Comparison of ENCODE assay signal across 9 mouse cellular contexts in the genomic region with DNA sequence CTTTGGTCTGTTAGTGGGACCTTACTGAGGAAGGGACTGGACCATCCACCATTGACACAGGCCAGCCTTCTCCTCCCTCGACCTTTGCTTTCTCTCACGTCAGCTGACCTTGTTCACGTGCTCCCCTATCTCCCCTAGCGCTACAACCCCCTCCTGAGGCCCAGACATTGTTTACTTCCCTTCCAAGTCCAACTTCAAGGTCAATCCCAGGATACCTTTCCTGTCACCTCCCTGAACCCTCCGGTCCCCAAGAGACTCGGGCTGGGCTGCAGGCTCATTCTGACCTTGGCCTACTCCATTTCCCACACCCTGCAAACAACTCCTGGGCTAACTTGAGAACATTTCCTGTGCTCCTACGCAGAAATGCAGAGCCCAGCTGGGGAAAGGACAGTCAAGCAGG.
DNase-seq lines count a peak whose midpoint lies in the region; ATAC-seq and TF ChIP-seq lines count a peak whose summit lies in the region.
"Had no signal": no experiment of that assay in that cellular context is flagged by ENCODE, and none has a peak within 500 bp of the region (broad histone marks: within the 10 kb centered on the region; RNA-seq: fewer than 3 reads in every experiment).

No protein-coding gene starts in this region.

- WGBS in hindbrain, embryonic 10.5 days, result 75% methylated on average over 7 of the region's 7 CpGs
- 71% methylated on average over 7 of the region's 7 CpGs for WGBS in hindbrain, embryonic 14.5 days
- 27% methylated on average over 7 of the region's 7 CpGs for WGBS in heart, adult 2 months

- H3K27ac ChIP-seq in hindbrain, embryonic 10.5 days, result no peak overlapping the region
- H3K27ac ChIP-seq in hindbrain, embryonic 14.5 days, result no peak overlapping the region
- H3K27ac ChIP-seq in heart, adult 2 months, result peak overlapping the region; percentile 88

- no peaks in the 10 kb centered on the region for H3K36me3 ChIP-seq in hindbrain, embryonic 10.5 days
- no peaks in the 10 kb centered on the region for H3K36me3 ChIP-seq in hindbrain, embryonic 14.5 days (replicated peaks; ENCODE audit: control insufficient read depth, insufficient read depth)
- peaks cover 6% of the 10 kb centered on the region for H3K36me3 ChIP-seq in heart, adult 2 months (ENCODE audit: control insufficient read depth, insufficient read depth, low read length)

- ATAC-seq in hindbrain, embryonic 14.5 days (ENCODE audit: low FRiP score), result no peak
- ATAC-seq in erythroid progenitor cell, adult 5-6 weeks (replicated peaks; ENCODE audit: low FRiP score, poor library complexity, severe bottlenecking), result no peak

- no peak overlapping the region for H3K4me3 ChIP-seq in hindbrain, embryonic 10.5 days
- no peak overlapping the region for H3K4me3 ChIP-seq in hindbrain, embryonic 14.5 days (replicated peaks; ENCODE audit: low read length)
- H3K4me3 ChIP-seq in heart, adult 2 months, result no peak overlapping the region

- peak; percentile 18 for DNase-seq in hindbrain, embryonic 10.5 days (ENCODE audit: low spot score)
- DNase-seq in hindbrain, embryonic 14.5 days (ENCODE audit: low spot score), result no peak
- peak; percentile 69 to 80 for DNase-seq in heart, adult 2 months
- peak; percentile 70 to 86 for DNase-seq in kidney, postnatal 25 days
- DNase-seq in skeletal muscle tissue, adult 2 months (ENCODE audit: low read depth, low spot score), result peak; percentile 38
- no peak for DNase-seq in right cerebral cortex, postnatal 14 days
- no peak for DNase-seq in layer of hippocampus, adult 8-10 months (ENCODE audit: low spot score in 2 of 2)
- DNase-seq: left cerebral cortex, postnatal 4 days had no signal

- intact Hi-C loops in heart, adult 2 months (cut with DNase I), result loop anchor here (1.0 to 5.0 kb wide), 4 partner anchors 55 to 195 kb away; no protein-coding TSS in a partner anchor

- no peaks in the 10 kb centered on the region for H3K79me2 ChIP-seq in heart, adult 2 months (replicated peaks; ENCODE audit: control insufficient read depth, insufficient read depth, low read length)

- no peak overlapping the region for H3K4me2 ChIP-seq in hindbrain, embryonic 14.5 days (replicated peaks)

- no peak overlapping the region for H3K9ac ChIP-seq in hindbrain, embryonic 14.5 days
- no peak overlapping the region for H3K9ac ChIP-seq in heart, adult 2 months (ENCODE audit: low read depth, low read length)

- no peak for TF ChIP-seq CTCF in heart, adult 2 months (IDR thresholded peaks at IDR 0.05)

- H3K27me3 ChIP-seq in hindbrain, embryonic 10.5 days (ENCODE audit: insufficient read depth, poor library complexity, severe bottlenecking), result no peaks in the 10 kb centered on the region
- H3K27me3 ChIP-seq in hindbrain, embryonic 14.5 days (ENCODE audit: control insufficient read depth, insufficient read depth, low read length), result no peaks in the 10 kb centered on the region
- no peaks in the 10 kb centered on the region for H3K27me3 ChIP-seq in heart, adult 2 months (ENCODE audit: control insufficient read depth, insufficient read depth, low read length)

- TF ChIP-seq POLR2A in heart, adult 2 months (IDR thresholded peaks at IDR 0.05; ENCODE audit: insufficient read depth, low read depth, low read length), result peak; percentile 31; the same call in 1 of the 2 replicates

- H3K9me3 ChIP-seq in hindbrain, embryonic 10.5 days, result no peaks in the 10 kb centered on the region
- no peaks in the 10 kb centered on the region for H3K9me3 ChIP-seq in hindbrain, embryonic 14.5 days (ENCODE audit: control insufficient read depth, low read length)

- peak; percentile 99 for TF ChIP-seq EP300 in heart, adult 2 months (IDR thresholded peaks at IDR 0.05; ENCODE audit: insufficient read depth, low read depth, low read length)

- H3K4me1 ChIP-seq in hindbrain, embryonic 10.5 days (replicated peaks), result peaks cover 50% of the 10 kb centered on the region
- H3K4me1 ChIP-seq in hindbrain, embryonic 14.5 days (replicated peaks; ENCODE audit: control insufficient read depth, insufficient read depth, low read length), result peaks cover 13% of the 10 kb centered on the region
- H3K4me1 ChIP-seq in heart, adult 2 months (ENCODE audit: control insufficient read depth, insufficient read depth, low read length), result peaks cover 19% of the 10 kb centered on the region

Comparison
In these comparisons a context has a peak if more than half of its experiments do, and no peak if none do; other contexts are left out.
1. DNase-seq: peak in hindbrain, embryonic 10.5 days (single experiment), heart, adult 2 months (2 of 2), kidney, postnatal 25 days (2 of 2) and skeletal muscle tissue, adult 2 months (single experiment); none in hindbrain, embryonic 14.5 days (single experiment), right cerebral cortex, postnatal 14 days (single experiment) and layer of hippocampus, adult 8-10 months (0 of 2).